Mouse (Mus musculus): ENCODE results near the gene Rpl29. TPM values are rescaled to one million over a fixed set of nuclear protein-coding genes. Genes with fewer than 3 reads are reported as not detected.

Rpl29 gene
- polyA plus RNA-seq, 1 experiment: 357 TPM

- Histone ChIP-seq H3K27ac (ENCODE audit: control insufficient read depth, insufficient read depth, low read depth, low read length) (no peak overlapping the region), H3K27me3 (ENCODE audit: control insufficient read depth, insufficient read depth, low read length) (no peaks in the 10 kb centered on the region), H3K4me3 (ENCODE audit: control insufficient read depth, low read depth, low read length) (no peak overlapping the region), H3K36me3 (ENCODE audit: control insufficient read depth, insufficient read depth, low read length) (no peaks in the 10 kb centered on the region), H3K4me1 (ENCODE audit: control insufficient read depth, insufficient read depth, low read length) (peaks cover 12% of the 10 kb centered on the region)
- TF ChIP-seq POLR2A (IDR thresholded peaks at IDR 0.05; ENCODE audit: control insufficient read depth, low read depth, low read length) (no peak), CTCF (IDR thresholded peaks at IDR 0.05; ENCODE audit: control insufficient read depth, insufficient read depth, insufficient replicate concordance, low read depth, low read length) (no peak)
Measured at GRCm38 (mm10) chr9:106467746-106468145, 38.5 kb downstream of the Rpl29 start.

- Histone ChIP-seq H3K4me3 (ENCODE audit: control insufficient read depth, low read depth, low read length) (no peak overlapping the region), H3K36me3 (ENCODE audit: control insufficient read depth, insufficient read depth, low read length) (no peaks in the 10 kb centered on the region), H3K27ac (ENCODE audit: control insufficient read depth, insufficient read depth, low read depth, low read length) (no peak overlapping the region), H3K4me1 (ENCODE audit: control insufficient read depth, insufficient read depth, low read length) (peaks cover 11% of the 10 kb centered on the region), H3K27me3 (ENCODE audit: control insufficient read depth, insufficient read depth, low read length) (no peaks in the 10 kb centered on the region)
- TF ChIP-seq POLR2A (IDR thresholded peaks at IDR 0.05; ENCODE audit: control insufficient read depth, low read depth, low read length) (no peak), CTCF (IDR thresholded peaks at IDR 0.05; ENCODE audit: control insufficient read depth, insufficient read depth, insufficient replicate concordance, low read depth, low read length) (no peak)
Measured at GRCm38 (mm10) chr9:106469317-106469716, 40.1 kb downstream of the Rpl29 start.

- Histone ChIP-seq H3K36me3 (ENCODE audit: control insufficient read depth, insufficient read depth, low read length) (no peaks in the 10 kb centered on the region), H3K4me1 (ENCODE audit: control insufficient read depth, insufficient read depth, low read length) (peaks cover 8% of the 10 kb centered on the region)
- TF ChIP-seq CTCF (IDR thresholded peaks at IDR 0.05; ENCODE audit: control insufficient read depth, insufficient read depth, insufficient replicate concordance, low read depth, low read length) (no peak), POLR2A (IDR thresholded peaks at IDR 0.05; ENCODE audit: control insufficient read depth, low read depth, low read length) (no peak)
Measured at GRCm38 (mm10) chr9:106469776-106470175, 40.5 kb downstream of the Rpl29 start.

GRCm38 (mm10) chr9:106470991-106471750 lies 41.9 kb downstream of the Rpl29 start:
- peaks cover 9% of the 10 kb centered on the region for H3K4me1 ChIP-seq (ENCODE audit: control insufficient read depth, insufficient read depth, low read length)
- H3K36me3 ChIP-seq (ENCODE audit: control insufficient read depth, insufficient read depth, low read length): no peaks in the 10 kb centered on the region
- H3K27ac ChIP-seq (ENCODE audit: control insufficient read depth, insufficient read depth, low read depth, low read length): no peak overlapping the region
- TF ChIP-seq POLR2A (IDR thresholded peaks at IDR 0.05; ENCODE audit: control insufficient read depth, low read depth, low read length) (no peak), CTCF (IDR thresholded peaks at IDR 0.05; ENCODE audit: control insufficient read depth, insufficient read depth, insufficient replicate concordance, low read depth, low read length) (no peak)
- H3K27me3 ChIP-seq (ENCODE audit: control insufficient read depth, insufficient read depth, low read length): no peaks in the 10 kb centered on the region
- H3K4me3 ChIP-seq (ENCODE audit: control insufficient read depth, low read depth, low read length): no peak overlapping the region

More at GRCm38 (mm10) chr9:106469776-106470175, 40.5 kb downstream of the Rpl29 start:
- no peaks in the 10 kb centered on the region for H3K27me3 ChIP-seq (ENCODE audit: control insufficient read depth, insufficient read depth, low read length)
- H3K27ac ChIP-seq (ENCODE audit: control insufficient read depth, insufficient read depth, low read depth, low read length): no peak overlapping the region
- no peak overlapping the region for H3K4me3 ChIP-seq (ENCODE audit: control insufficient read depth, low read depth, low read length)

- H3K4me3 ChIP-seq (ENCODE audit: control insufficient read depth, low read depth, low read length): no peak overlapping the region
- no peak overlapping the region for H3K27ac ChIP-seq (ENCODE audit: control insufficient read depth, insufficient read depth, low read depth, low read length)
Measured at GRCm38 (mm10) chr9:106471892-106472291, 42.6 kb downstream of the Rpl29 start.

GRCm38 (mm10) chr9:106472321-106472720 lies 43.1 kb downstream of the Rpl29 start:
- H3K36me3 ChIP-seq (ENCODE audit: control insufficient read depth, insufficient read depth, low read length): no peaks in the 10 kb centered on the region
- no peak overlapping the region for H3K4me3 ChIP-seq (ENCODE audit: control insufficient read depth, low read depth, low read length)
- no peaks in the 10 kb centered on the region for H3K27me3 ChIP-seq (ENCODE audit: control insufficient read depth, insufficient read depth, low read length)
- H3K4me1 ChIP-seq (ENCODE audit: control insufficient read depth, insufficient read depth, low read length): peaks cover 14% of the 10 kb centered on the region
- TF ChIP-seq POLR2A (IDR thresholded peaks at IDR 0.05; ENCODE audit: control insufficient read depth, low read depth, low read length) (no peak), CTCF (IDR thresholded peaks at IDR 0.05; ENCODE audit: control insufficient read depth, insufficient read depth, insufficient replicate concordance, low read depth, low read length) (no peak)
- no peak overlapping the region for H3K27ac ChIP-seq (ENCODE audit: control insufficient read depth, insufficient read depth, low read depth, low read length)

More at GRCm38 (mm10) chr9:106471892-106472291, 42.6 kb downstream of the Rpl29 start:
- TF ChIP-seq POLR2A (IDR thresholded peaks at IDR 0.05; ENCODE audit: control insufficient read depth, low read depth, low read length): no peak
- no peak for TF ChIP-seq CTCF (IDR thresholded peaks at IDR 0.05; ENCODE audit: control insufficient read depth, insufficient read depth, insufficient replicate concordance, low read depth, low read length)
- Histone ChIP-seq H3K36me3 (ENCODE audit: control insufficient read depth, insufficient read depth, low read length) (no peaks in the 10 kb centered on the region), H3K27me3 (ENCODE audit: control insufficient read depth, insufficient read depth, low read length) (no peaks in the 10 kb centered on the region), H3K4me1 (ENCODE audit: control insufficient read depth, insufficient read depth, low read length) (peaks cover 14% of the 10 kb centered on the region)

GRCm38 (mm10) chr9:106473081-106473752 lies 44.0 kb downstream of the Rpl29 start:
- H3K36me3 ChIP-seq (ENCODE audit: control insufficient read depth, insufficient read depth, low read length): no peaks in the 10 kb centered on the region
- H3K27ac ChIP-seq (ENCODE audit: control insufficient read depth, insufficient read depth, low read depth, low read length): no peak overlapping the region
- no peaks in the 10 kb centered on the region for H3K27me3 ChIP-seq (ENCODE audit: control insufficient read depth, insufficient read depth, low read length)
- TF ChIP-seq CTCF (IDR thresholded peaks at IDR 0.05; ENCODE audit: control insufficient read depth, insufficient read depth, insufficient replicate concordance, low read depth, low read length): no peak
- peaks cover 17% of the 10 kb centered on the region for H3K4me1 ChIP-seq (ENCODE audit: control insufficient read depth, insufficient read depth, low read length)
- H3K4me3 ChIP-seq (ENCODE audit: control insufficient read depth, low read depth, low read length): no peak overlapping the region

Measured in testis, adult 2 months (tissue).